Mouse (Mus musculus) CH12.LX (cell line): Measurements from ENCODE around the gene Fancc. TPM values are rescaled to one million over a fixed set of nuclear protein-coding genes. Genes with fewer than 3 reads are reported as not detected.

Experiments used
- DNase-seq: peaks from one replicate; pipeline ENCODE4 v3.0.0-alpha.2; 2013; ENCODE audit errors: extremely low read depth
- H3K27ac ChIP-seq: 2 replicates; pipeline ENCODE4 v1.5.1; 2012; ENCODE audit warnings: low read depth, mild to moderate bottlenecking, control low read depth, moderate library complexity; ENCODE audit not compliant: insufficient read depth
- H3K27me3 ChIP-seq: replicated peaks from 2 replicates; pipeline ENCODE3; 2012; ENCODE audit warnings: inconsistent platforms
- H3K36me3 ChIP-seq, 2 experiments: replicated peaks in 1 of 2; 2 replicates each; pipeline versions ENCODE3 to v1.6.1; 2012; ENCODE audit warnings: inconsistent platforms in 1 of 2, low read length in 1 of 2, mild to moderate bottlenecking in 1 of 2, mixed read lengths in 1 of 2, moderate library complexity in 1 of 2; ENCODE audit not compliant: control insufficient read depth in 1 of 2, insufficient read depth in 1 of 2
- H3K4me1 ChIP-seq, 2 experiments: 2 replicates each; pipeline ENCODE4 v1.6.1; 2012; ENCODE audit warnings: inconsistent platforms in 1 of 2, moderate library complexity in 1 of 2; ENCODE audit not compliant: insufficient read depth in 2 of 2, control insufficient read depth in 1 of 2
- H3K4me2 ChIP-seq: 2 replicates; pipeline ENCODE4 v1.6.1; 2012; ENCODE audit warnings: low read depth, mild to moderate bottlenecking, control low read depth; ENCODE audit not compliant: poor library complexity, insufficient read depth, severe bottlenecking
- H3K4me3 ChIP-seq, 3 experiments: fragments of 150-350 bp in 1 of 3; sonication (generic) in 1 of 3; replicated peaks in 1 of 3; 2 replicates each; pipeline versions ENCODE3 to v1.5.1; 2011 to 2012; ENCODE audit warnings: low read depth in 2 of 3, low read length in 2 of 3, mild to moderate bottlenecking in 2 of 3, moderate library complexity in 2 of 3, control low read depth in 1 of 3, improper control_type of control experiment in 1 of 3, inconsistent platforms in 1 of 3, mixed read lengths in 1 of 3; ENCODE audit not compliant: poor library complexity in 1 of 3
- H3K79me2 ChIP-seq: replicated peaks from 2 replicates; pipeline ENCODE4 v1.6.1; 2012; ENCODE audit warnings: mild to moderate bottlenecking, moderate library complexity; ENCODE audit not compliant: control insufficient read depth, poor library complexity, insufficient read depth, severe bottlenecking; ENCODE audit errors: extremely low read depth
- H3K9ac ChIP-seq: 2 replicates; pipeline ENCODE4 v1.6.1; 2012; ENCODE audit warnings: low read depth, mild to moderate bottlenecking, control low read depth, moderate library complexity; ENCODE audit not compliant: insufficient read depth
- H3K9me3 ChIP-seq: replicated peaks from 2 replicates; pipeline ENCODE3; 2012; ENCODE audit warnings: low read length, inconsistent platforms, mixed read lengths
- BHLHE40 ChIP-seq: IDR thresholded peaks from 2 replicates; pipeline ENCODE4 v1.6.1; 2011; ENCODE audit warnings: mild to moderate bottlenecking, low read depth, low read length, improper control_type of control experiment
- CTCF ChIP-seq, 2 experiments: IDR thresholded peaks in 1 of 2; conservative IDR thresholded peaks in 1 of 2; 2 replicates each; pipeline ENCODE4 v1.5.1; 2011 to 2012; ENCODE audit warnings: low read depth in 2 of 2, low read length in 2 of 2, improper control_type of control experiment in 1 of 2, inconsistent platforms in 1 of 2, mild to moderate bottlenecking in 1 of 2, moderate library complexity in 1 of 2
- ELF1 ChIP-seq: IDR thresholded peaks from 2 replicates; pipeline ENCODE4 v1.6.1; 2014; ENCODE audit warnings: low read depth, mild to moderate bottlenecking, inconsistent platforms, low read length, improper control_type of control experiment
- EP300 ChIP-seq: IDR thresholded peaks from 2 replicates; pipeline ENCODE4 v1.6.1; 2011; ENCODE audit warnings: low read length, improper control_type of control experiment
- ETS1 ChIP-seq: conservative IDR thresholded peaks from 2 replicates; pipeline ENCODE4 v1.6.1; 2012; ENCODE audit warnings: low read depth, mild to moderate bottlenecking, inconsistent platforms, low read length, improper control_type of control experiment, moderate library complexity
- HCFC1 ChIP-seq: IDR thresholded peaks from 2 replicates; pipeline ENCODE4 v1.6.1; 2012; ENCODE audit warnings: low read depth, mild to moderate bottlenecking, inconsistent platforms, low read length, improper control_type of control experiment
- JUND ChIP-seq: conservative IDR thresholded peaks from 2 replicates; pipeline ENCODE4 v1.6.1; 2011; ENCODE audit warnings: low read depth, low read length, improper control_type of control experiment
- MAFK ChIP-seq: IDR thresholded peaks from 2 replicates; pipeline ENCODE4 v1.6.1; 2011; ENCODE audit warnings: low read length, improper control_type of control experiment; ENCODE audit not compliant: insufficient replicate concordance
- MEF2A ChIP-seq: IDR thresholded peaks from 2 replicates; pipeline ENCODE4 v1.6.1; 2014; ENCODE audit warnings: low read depth, mild to moderate bottlenecking, inconsistent platforms, low read length, improper control_type of control experiment, borderline replicate concordance
- MXI1 ChIP-seq: IDR thresholded peaks from 2 replicates; pipeline ENCODE4 v1.6.1; 2011; ENCODE audit warnings: mild to moderate bottlenecking, low read depth, low read length, improper control_type of control experiment
- MYC ChIP-seq: IDR thresholded peaks from 2 replicates; pipeline ENCODE4 v1.6.1; 2011; ENCODE audit warnings: low read depth, mild to moderate bottlenecking, improper control_type of control experiment, low read length
- NELFE ChIP-seq: IDR thresholded peaks from 2 replicates; pipeline ENCODE4 v1.6.1; 2011; ENCODE audit warnings: low read depth, low read length, improper control_type of control experiment
- SMC3 ChIP-seq: IDR thresholded peaks from 2 replicates; pipeline ENCODE4 v1.6.1; 2011; ENCODE audit warnings: low read depth, low read length, improper control_type of control experiment
- USF1 ChIP-seq: IDR thresholded peaks from 2 replicates; pipeline ENCODE4 v1.6.1; 2014; ENCODE audit warnings: low read depth, mild to moderate bottlenecking, inconsistent platforms, low read length, improper control_type of control experiment
- USF2 ChIP-seq: conservative IDR thresholded peaks from 2 replicates; pipeline ENCODE4 v1.6.1; 2011; ENCODE audit warnings: low read depth, low read length, improper control_type of control experiment
- dilution Hi-C: fragments of 300-500 bp; cut with MboI; formaldehyde crosslinking; loops from 2 replicates; pipeline ENCODE4 v1.14.3; 2020; ENCODE audit warnings: low sequenced_read_pairs; ENCODE audit not compliant: extremely low pct_unique_long_range_greater_than_20kb, extremely low pct_ligation_motif_present
- in situ Hi-C: fragments of 300-500 bp; cut with MboI; formaldehyde crosslinking; loops from 3 replicates; pipeline ENCODE4 v1.14.3; 2019; ENCODE audit warnings: low sequenced_read_pairs, low pct_ligation_motif_present, low pct_unique_long_range_greater_than_20kb, mixed read lengths
- polyA plus RNA-seq: library from polyadenylated mRNA; unstranded; fragments of >175 nt; gene quantifications from 2 replicates; pipeline ENCODE4 v1.2.1, GENCODE M21; 2012; ENCODE audit warnings: low read depth; ENCODE audit not compliant: insufficient read length
- total RNA-seq, 2 experiments: library from RNA; depleted of rRNA; stranded (reverse); fragments of 300-350 nt in 1 of 2; fragments of >200 nt in 1 of 2; gene quantifications; 2 replicates each; pipeline ENCODE4 v1.2.3; 2012 to 2014

Fancc gene
- total and polyA plus RNA-seq, 3 experiments, result 8.2 to 12.4 (median 8.7) TPM

DNA sequence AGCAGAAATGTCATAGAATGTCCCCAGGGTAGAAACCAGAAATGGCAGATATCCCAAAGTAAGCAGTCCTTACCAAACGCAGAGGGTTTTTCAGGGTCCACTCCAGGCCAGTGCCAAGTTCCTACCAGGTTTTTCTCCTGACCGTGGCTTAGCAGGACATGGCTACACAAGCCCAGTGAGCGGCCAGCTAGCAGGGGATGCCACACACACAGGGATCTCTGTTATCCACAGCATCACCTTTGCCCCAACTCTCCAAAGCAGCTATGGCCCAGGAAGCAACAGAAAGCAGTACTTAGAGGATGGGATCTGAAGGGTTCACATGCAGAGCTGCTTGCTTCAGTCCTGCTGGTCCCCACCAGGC lies 192.3 kb downstream of the Fancc start:
- H3K9ac ChIP-seq, result no peak overlapping the region
- H3K36me3 ChIP-seq, result peaks cover 43 to 82% of the 10 kb centered on the region in 2 experiments
- H3K4me3 ChIP-seq, result no peak overlapping the region
- dilution Hi-C loops (no loop called here), in situ Hi-C loops (no loop called here)
- no peaks in the 10 kb centered on the region for H3K79me2 ChIP-seq
- no peak overlapping the region for H3K4me2 ChIP-seq
- no peak for DNase-seq
- H3K4me1 ChIP-seq, result no peaks in the 10 kb centered on the region
- no peak overlapping the region for H3K27ac ChIP-seq
- no peaks in the 10 kb centered on the region for H3K9me3 ChIP-seq
- H3K27me3 ChIP-seq, result no peaks in the 10 kb centered on the region
- TF ChIP-seq USF1 (no peak), SMC3 (no peak), BHLHE40 (no peak), MEF2A (no peak), NELFE (no peak), CTCF (conservative IDR thresholded peaks at IDR 0.05 in 1 of 2, IDR thresholded peaks at IDR 0.05 in 1 of 2; ENCODE audit: low read depth in 2 of 2, low read length in 2 of 2) (no peak), MYC (no peak), MAFK (no peak)

DNA sequence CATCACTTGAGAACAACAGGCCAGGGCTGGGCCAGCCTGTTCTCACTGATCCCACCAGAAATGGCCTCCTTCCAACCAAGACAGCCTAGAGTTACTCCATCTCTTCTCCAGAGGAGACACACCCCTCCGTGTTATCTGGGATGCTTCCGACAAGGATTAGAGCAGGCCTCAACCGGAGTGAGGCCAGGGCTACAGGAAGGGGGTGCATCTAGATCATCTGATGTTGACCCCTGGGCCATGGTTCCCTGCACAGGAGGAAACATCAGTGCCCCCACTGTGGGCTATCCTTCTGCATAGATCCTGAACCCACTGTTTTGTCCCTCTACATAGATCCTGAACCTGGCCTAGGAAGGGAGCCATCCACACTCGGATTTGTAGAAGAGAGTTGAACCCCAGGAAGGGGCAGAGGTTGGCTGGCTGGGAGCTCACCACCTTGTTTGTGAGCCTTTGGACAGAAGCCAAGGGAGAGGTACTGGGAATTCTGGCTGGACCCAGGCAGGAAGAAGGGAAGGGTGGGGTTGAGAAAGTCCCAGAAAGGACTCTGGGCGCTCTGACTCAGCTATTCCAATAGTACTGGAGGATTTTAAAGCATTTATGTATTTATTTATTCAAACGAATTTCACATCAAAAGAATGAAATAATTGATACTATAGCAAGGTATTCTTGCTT lies 192.8 kb downstream of the Fancc start:
- Histone ChIP-seq H3K79me2 (no peaks in the 10 kb centered on the region), H3K27me3 (no peaks in the 10 kb centered on the region), H3K4me1 (no peaks in the 10 kb centered on the region), H3K36me3 (peaks cover 47 to 84% of the 10 kb centered on the region in 2 experiments), H3K4me2 (no peak overlapping the region), H3K9me3 (no peaks in the 10 kb centered on the region), H3K9ac (no peak overlapping the region), H3K27ac (no peak overlapping the region), H3K4me3 (no peak overlapping the region)
- no peak for DNase-seq
- TF ChIP-seq SMC3 (no peak), MEF2A (no peak), MXI1 (no peak), JUND (no peak), HCFC1 (no peak), ETS1 (no peak), MAFK (no peak), EP300 (no peak), USF2 (no peak), ELF1 (no peak)
- dilution Hi-C loops, result no loop called here
- in situ Hi-C loops, result no loop called here
